Mouse (Mus musculus) spleen, adult 2 months (tissue): ENCODE measurements at regions not wholly inside any gene's neighbourhood (a gene's known extent, or its start where the extent isn't known, plus 50 kb on each side); places are given as distances from the start of the nearest gene placed in this dataset.

Source experiments
- CTCF ChIP-seq: fragments of 200-500 bp; IDR thresholded peaks from 2 replicates; pipeline ENCODE4 v1.5.1; 2011; ENCODE audit warnings: mild to moderate bottlenecking, inconsistent platforms; ENCODE audit not compliant: insufficient read depth, insufficient read length, insufficient replicate concordance; ENCODE audit errors: extremely low read depth
- POLR2A ChIP-seq: fragments of 200-500 bp; IDR thresholded peaks from 2 replicates; pipeline ENCODE4 v1.6.1; 2011; ENCODE audit warnings: low read depth, low read length, inconsistent platforms

GRCm38 (mm10) chr1:72075464-72075863 lies 136.6 kb downstream of the Mreg start:
- TF ChIP-seq CTCF: no peak
- no peak for TF ChIP-seq POLR2A
